In the genomic region with DNA sequence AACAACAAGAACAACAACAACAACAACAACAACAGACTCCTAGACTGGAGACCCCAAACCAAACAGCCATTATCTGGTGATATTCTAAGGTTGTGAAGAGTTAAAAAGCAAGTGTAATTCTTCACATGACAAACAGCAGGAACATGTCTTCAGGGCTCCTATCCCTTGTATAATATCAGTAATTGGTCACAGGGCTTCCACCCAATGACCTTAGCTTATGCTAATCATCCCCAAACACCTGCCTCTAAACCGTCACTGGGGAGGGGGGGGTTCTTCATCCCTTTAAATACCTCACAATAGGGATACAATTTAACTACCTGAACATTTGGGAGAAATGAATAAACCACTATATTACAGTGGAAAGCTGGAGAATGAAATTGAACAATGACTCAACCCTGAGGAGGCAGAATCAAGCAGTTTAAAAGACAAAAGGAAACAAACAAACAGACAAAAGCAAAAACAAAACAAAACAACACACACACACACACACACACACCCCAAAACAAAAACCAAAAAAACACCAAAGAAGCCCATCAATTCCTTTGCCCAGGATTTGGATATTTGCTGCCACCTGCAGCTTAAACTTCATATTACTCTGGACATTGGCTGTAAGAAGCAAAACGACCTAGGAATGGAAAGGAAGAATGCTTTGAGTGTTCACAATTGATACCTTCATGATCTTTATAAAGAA, we compare ENCODE assay signal across 8 mouse cellular contexts. TPM values are rescaled to one million over a fixed set of nuclear protein-coding genes. Genes with fewer than 3 reads are reported as not detected.
DNase-seq lines count a peak whose midpoint lies in the region; ATAC-seq lines count a peak whose summit lies in the region.

No protein-coding gene starts in this region.

- ATAC-seq in inflammation-experienced regulatory T-cells, adult 6 months, result no peak

- peak; percentile 10 to 47 for DNase-seq in heart, postnatal 14 days
- DNase-seq in heart, adult 9 months (ENCODE audit: low spot score in 2 of 2), result no peak
- DNase-seq in ES-CJ7 (ENCODE audit: low read depth, low spot score), result peak; percentile 6
- peak; percentile 38 to 67 for DNase-seq in cerebellum, postnatal 25 days
- DNase-seq in layer of hippocampus, adult 18-20 months (ENCODE audit: low spot score in 2 of 2), result peak; percentile 7 to 76
- peak; percentile 79 for DNase-seq in retina, embryonic 14.5 days (ENCODE audit: low spot score)
- DNase-seq in thymus, postnatal 0 days (ENCODE audit: low spot score), result no peak

- intact Hi-C loops in heart, postnatal 14 days (cut with DNase I), result loop anchor here (2.0 kb wide), 1 partner anchor 155 kb away; no protein-coding TSS in a partner anchor

RNA-seq across cellular contexts. Expression of a gene that starts 44.8 kb away (rescaled TPM):
- total RNA-seq in heart, postnatal 14 days (2021), result 1 to 10 TPM; 1.2 to 1.7 TPM
- total RNA-seq in layer of hippocampus, adult 18-20 months (2021), result 10 to 100 TPM; 23.4 to 24.6 TPM
- 0.12 and 0.17 TPM in 2 replicates for polyA plus RNA-seq in thymus, postnatal 0 days (2015; fragmentation: Nextera tagmentation; extraction: Ambion mirVana)
- not detected for polyA plus RNA-seq in inflammation-experienced regulatory T-cells, adult 6 months (2017; shearing (Covaris generic))

Comparison
In these comparisons a context has a peak if more than half of its experiments do, and no peak if none do; other contexts are left out.
1. DNase-seq: peak in heart, postnatal 14 days (2 of 2), ES-CJ7 (single experiment), cerebellum, postnatal 25 days (2 of 2), layer of hippocampus, adult 18-20 months (2 of 2) and retina, embryonic 14.5 days (single experiment); none in heart, adult 9 months (0 of 2) and thymus, postnatal 0 days (single experiment).
2. RNA of a gene that starts 44.8 kb away (total RNA-seq): 23.4 to 24.6 TPM in layer of hippocampus, adult 18-20 months; 1.2 to 1.7 TPM in heart, postnatal 14 days; every median in the first group is over 4 times any median in the second.